Mouse (Mus musculus) B cell, adult 62 days (primary cell): Measurements from ENCODE around the gene Ugt2b34. TPM values are rescaled to one million over a fixed set of nuclear protein-coding genes. Genes with fewer than 3 reads are reported as not detected.

Experiments
- total RNA-seq: library from RNA; stranded (reverse); gene quantifications from 4 replicates; pipeline ENCODE4 v1.2.4, GENCODE M21; 2023

The Ugt2b34 gene
- total RNA-seq = not detected in 4 replicates

DNA sequence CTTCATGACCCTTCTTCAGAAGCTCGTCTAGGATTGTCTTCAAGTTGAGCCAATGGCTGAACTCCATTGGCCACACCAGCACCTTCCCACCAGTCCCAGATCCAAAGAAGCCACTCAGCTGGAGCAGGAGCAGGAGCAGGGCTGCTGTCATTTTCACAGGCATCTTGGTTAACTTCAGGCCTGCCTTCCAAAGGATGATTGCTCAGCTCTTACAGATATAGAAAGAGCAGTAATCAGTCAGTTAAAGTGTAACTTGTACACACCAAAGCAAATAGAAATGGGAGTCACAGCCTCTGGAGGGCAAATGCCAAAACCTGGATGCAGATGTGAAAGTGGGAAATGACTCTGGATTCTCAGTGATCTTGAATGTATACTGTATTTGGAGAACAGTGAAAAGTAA, at the start of gene Ugt2b34:
Ugt2b34 (minus strand) TSS at position 180 of the 400 bp plus-strand sequence.

GRCm38 (mm10) chr5:86926426-86926825, 19.7 kb upstream of the Ugt2b34 start, which contains the start of gene Ugt2b1:
Gene Ugt2b1 (minus strand): TSS chr5:86926530.

Other genes with a start within 250 kb of the Ugt2b34 start
- gene Tmprss11b, start 230.6 kb downstream of the Ugt2b34 start, total RNA-seq = not detected in 4 replicates
- gene Tmprss11e, start 161.1 kb downstream of the Ugt2b34 start, total RNA-seq = not detected in 4 replicates
- 236 to 254 TPM (median 245 TPM) in 4 replicates for gene Ythdc1, start 102.7 kb downstream of the Ugt2b34 start, total RNA-seq
- gene Ugt2b1, start 19.6 kb upstream of the Ugt2b34 start, total RNA-seq = not detected in 4 replicates
- gene Ugt2b35, start 93.9 kb upstream of the Ugt2b34 start, total RNA-seq = not detected in 4 replicates
- not detected in 4 replicates for gene Ugt2b36, start 185.6 kb upstream of the Ugt2b34 start, total RNA-seq
- gene Ugt2b5, start 233.4 kb upstream of the Ugt2b34 start, total RNA-seq = not detected in 4 replicates